ENCODE assay signal across 12 mouse cellular contexts in the genomic region with DNA sequence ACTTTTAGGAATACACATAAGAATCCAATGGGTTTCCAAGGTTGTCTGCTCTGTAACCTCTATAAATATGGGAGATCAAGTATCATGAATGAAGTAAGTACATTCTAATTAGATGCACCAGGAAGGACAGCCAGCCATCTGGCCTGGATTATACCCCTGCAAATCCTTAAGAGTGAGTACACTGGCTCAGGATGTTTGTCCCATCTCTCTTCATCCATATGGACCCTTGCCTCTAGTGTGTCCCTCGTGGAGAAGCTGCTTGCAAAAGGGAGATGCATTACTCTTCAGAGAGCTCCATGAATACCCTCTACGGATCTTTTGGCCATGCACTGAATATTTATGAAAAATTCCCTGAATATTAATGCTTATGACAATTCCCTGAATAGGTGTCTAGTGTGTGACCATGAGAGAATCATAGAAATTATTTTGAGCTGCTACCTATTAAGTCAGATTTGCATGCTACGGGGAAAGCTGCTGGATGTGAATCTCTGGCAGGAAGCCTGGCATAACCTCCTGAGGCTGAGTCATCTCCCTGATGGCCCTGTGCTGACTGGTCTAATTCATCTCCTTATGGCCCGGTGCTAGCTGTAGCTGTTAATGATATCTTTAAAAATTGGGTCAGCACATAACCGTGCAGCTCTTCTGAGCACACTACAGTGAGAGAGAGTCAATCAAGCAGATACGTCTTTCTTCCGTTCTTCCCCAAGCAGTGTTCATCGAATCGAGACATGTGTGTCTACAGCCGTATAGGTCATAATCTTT.
DNase-seq lines count a peak whose midpoint lies in the region; ATAC-seq and TF ChIP-seq lines count a peak whose summit lies in the region.
"Had no signal": no experiment of that assay in that cellular context is flagged by ENCODE, and none has a peak within 500 bp of the region (broad histone marks: within the 10 kb centered on the region; RNA-seq: fewer than 3 reads in every experiment).

No protein-coding gene starts in this region.

- H3K4me3 ChIP-seq in hindbrain, embryonic 15.5 days, result no peak overlapping the region
- no peak overlapping the region for H3K4me3 ChIP-seq in hindbrain, embryonic 11.5 days (ENCODE audit: low read depth, low read length)
- no peak overlapping the region for H3K4me3 ChIP-seq in embryonic facial prominence, embryonic 11.5 days (ENCODE audit: low read depth, low read length)
- no peak overlapping the region for H3K4me3 ChIP-seq in midbrain, embryonic 16.5 days (ENCODE audit: low read depth, low read length)
- H3K4me3 ChIP-seq in lung, adult 2 months (replicated peaks; ENCODE audit: extremely low read depth, low read depth, low read length), result no peak overlapping the region
- H3K4me3 ChIP-seq: forebrain, embryonic 13.5 days; heart, embryonic 13.5 days had no signal

- 53% methylated on average over 10 of the region's 10 CpGs for WGBS in hindbrain, embryonic 15.5 days
- WGBS in hindbrain, embryonic 11.5 days, result 78% methylated on average over 10 of the region's 10 CpGs
- 75% methylated on average over 10 of the region's 10 CpGs for WGBS in embryonic facial prominence, embryonic 11.5 days
- 60% methylated on average over 10 of the region's 10 CpGs for WGBS in midbrain, embryonic 16.5 days
- 83% methylated on average over 10 of the region's 10 CpGs for WGBS in lung, adult 2 months

- H3K27me3 ChIP-seq in hindbrain, embryonic 15.5 days, result no peaks in the 10 kb centered on the region
- H3K27me3 ChIP-seq in hindbrain, embryonic 11.5 days (ENCODE audit: control insufficient read depth, insufficient read depth, low read length), result no peaks in the 10 kb centered on the region
- H3K27me3 ChIP-seq in embryonic facial prominence, embryonic 11.5 days (ENCODE audit: control insufficient read depth, insufficient read depth, low read length), result no peaks in the 10 kb centered on the region
- H3K27me3 ChIP-seq in midbrain, embryonic 16.5 days (ENCODE audit: control insufficient read depth, insufficient read depth, low read depth, low read length), result no peaks in the 10 kb centered on the region
- H3K27me3 ChIP-seq: forebrain, embryonic 13.5 days; heart, embryonic 13.5 days had no signal

- no peaks in the 10 kb centered on the region for H3K9me3 ChIP-seq in hindbrain, embryonic 15.5 days
- no peaks in the 10 kb centered on the region for H3K9me3 ChIP-seq in hindbrain, embryonic 11.5 days (ENCODE audit: control insufficient read depth, low read length)
- H3K9me3 ChIP-seq in embryonic facial prominence, embryonic 11.5 days (replicated peaks; ENCODE audit: control insufficient read depth, low read length), result no peaks in the 10 kb centered on the region
- no peaks in the 10 kb centered on the region; the same call in 1 of the 2 replicates for H3K9me3 ChIP-seq in midbrain, embryonic 16.5 days (replicated peaks; ENCODE audit: control insufficient read depth, low read length, poor library complexity, severe bottlenecking)
- H3K9me3 ChIP-seq: forebrain, embryonic 13.5 days; heart, embryonic 13.5 days had no signal

- no peak for TF ChIP-seq POLR2A in lung, adult 2 months (IDR thresholded peaks at IDR 0.05; ENCODE audit: borderline replicate concordance, extremely low read depth, low read depth, low read length)

- no peak for TF ChIP-seq CTCF in lung, adult 2 months (IDR thresholded peaks at IDR 0.05; ENCODE audit: insufficient read depth, low read length)

- H3K9ac ChIP-seq in hindbrain, embryonic 15.5 days, result no peak overlapping the region
- H3K9ac ChIP-seq in hindbrain, embryonic 11.5 days (ENCODE audit: low read depth, low read length), result no peak overlapping the region
- no peak overlapping the region for H3K9ac ChIP-seq in embryonic facial prominence, embryonic 11.5 days (replicated peaks; ENCODE audit: low read length)
- no peak overlapping the region for H3K9ac ChIP-seq in midbrain, embryonic 16.5 days (ENCODE audit: low read depth, low read length)
- H3K9ac ChIP-seq: forebrain, embryonic 13.5 days; heart, embryonic 13.5 days had no signal

- no peak for DNase-seq in hindbrain, embryonic 11.5 days (ENCODE audit: low spot score)
- DNase-seq in brain, adult 2 months (ENCODE audit: low read depth, low spot score), result peak; percentile 77
- peak; percentile 48 for DNase-seq in embryonic facial prominence, embryonic 11.5 days (ENCODE audit: low spot score)
- no peak for DNase-seq in lung, adult 2 months
- DNase-seq in layer of hippocampus, adult 9-11 months, result no peak
- no peak for DNase-seq in testis, postnatal 10 days (ENCODE audit: low spot score)
- DNase-seq: liver had no signal

- no peak overlapping the region for H3K4me2 ChIP-seq in hindbrain, embryonic 15.5 days
- no peak overlapping the region for H3K4me2 ChIP-seq in hindbrain, embryonic 11.5 days (replicated peaks; ENCODE audit: low read depth, low read length)
- H3K4me2 ChIP-seq in embryonic facial prominence, embryonic 11.5 days (ENCODE audit: low read depth, low read length), result no peak overlapping the region
- no peak overlapping the region for H3K4me2 ChIP-seq in midbrain, embryonic 16.5 days (ENCODE audit: low read length)
- H3K4me2 ChIP-seq: forebrain, embryonic 13.5 days; heart, embryonic 13.5 days had no signal

- peak overlapping the region; percentile 38 for H3K27ac ChIP-seq in hindbrain, embryonic 15.5 days (replicated peaks)
- no peak overlapping the region for H3K27ac ChIP-seq in hindbrain, embryonic 11.5 days (ENCODE audit: low read depth, low read length)
- no peak overlapping the region for H3K27ac ChIP-seq in embryonic facial prominence, embryonic 11.5 days (replicated peaks; ENCODE audit: low read depth, low read length)
- no peak overlapping the region for H3K27ac ChIP-seq in midbrain, embryonic 16.5 days (ENCODE audit: low read length)
- H3K27ac ChIP-seq: forebrain, embryonic 13.5 days; heart, embryonic 13.5 days had no signal

- no peaks in the 10 kb centered on the region for H3K36me3 ChIP-seq in hindbrain, embryonic 15.5 days
- no peaks in the 10 kb centered on the region for H3K36me3 ChIP-seq in hindbrain, embryonic 11.5 days (ENCODE audit: control insufficient read depth, insufficient read depth, low read length)
- H3K36me3 ChIP-seq in embryonic facial prominence, embryonic 11.5 days (replicated peaks; ENCODE audit: control insufficient read depth, insufficient read depth, low read depth, low read length), result no peaks in the 10 kb centered on the region
- H3K36me3 ChIP-seq in midbrain, embryonic 16.5 days (ENCODE audit: control insufficient read depth, insufficient read depth, low read length), result no peaks in the 10 kb centered on the region
- H3K36me3 ChIP-seq: heart, embryonic 13.5 days had no signal

- H3K4me1 ChIP-seq in hindbrain, embryonic 15.5 days (replicated peaks), result peaks cover 6% of the 10 kb centered on the region
- H3K4me1 ChIP-seq in hindbrain, embryonic 11.5 days (replicated peaks; ENCODE audit: control insufficient read depth, insufficient read depth, low read length), result no peaks in the 10 kb centered on the region
- H3K4me1 ChIP-seq in embryonic facial prominence, embryonic 11.5 days (ENCODE audit: control insufficient read depth, insufficient read depth, low read length), result no peaks in the 10 kb centered on the region
- H3K4me1 ChIP-seq in midbrain, embryonic 16.5 days (ENCODE audit: control insufficient read depth, insufficient read depth, low read length), result peaks cover 3% of the 10 kb centered on the region; the same call in 1 of the 2 replicates
- H3K4me1 ChIP-seq in lung, adult 2 months (ENCODE audit: control insufficient read depth, insufficient read depth, low read length), result no peaks in the 10 kb centered on the region
- H3K4me1 ChIP-seq: forebrain, embryonic 13.5 days; heart, embryonic 13.5 days had no signal

- peak; percentile 45; the same call in 1 of the 2 replicates for ATAC-seq in hindbrain, embryonic 15.5 days (ENCODE audit: low FRiP score, low read depth)
- ATAC-seq in hindbrain, embryonic 11.5 days (ENCODE audit: low FRiP score), result no peak
- ATAC-seq in embryonic facial prominence, embryonic 11.5 days (replicated peaks; ENCODE audit: insufficient number of reproducible peaks, low FRiP score, low TSS enrichment, low read depth), result no peak
- ATAC-seq in midbrain, embryonic 16.5 days, result peak; percentile 78
- ATAC-seq: forebrain, embryonic 13.5 days; intestine, postnatal 0 days had no signal

Comparison
In these comparisons a context has a peak if more than half of its experiments do, and no peak if none do; other contexts are left out.
1. ATAC-seq: peak in hindbrain, embryonic 15.5 days (single experiment) and midbrain, embryonic 16.5 days (single experiment); none in hindbrain, embryonic 11.5 days (single experiment) and embryonic facial prominence, embryonic 11.5 days (single experiment).
2. DNase-seq: peak in brain, adult 2 months (single experiment) and embryonic facial prominence, embryonic 11.5 days (single experiment); none in hindbrain, embryonic 11.5 days (single experiment), lung, adult 2 months (single experiment), layer of hippocampus, adult 9-11 months (single experiment) and testis, postnatal 10 days (single experiment).